Mouse (Mus musculus): Measurements from ENCODE around the gene Tgfbr1.

DNA sequence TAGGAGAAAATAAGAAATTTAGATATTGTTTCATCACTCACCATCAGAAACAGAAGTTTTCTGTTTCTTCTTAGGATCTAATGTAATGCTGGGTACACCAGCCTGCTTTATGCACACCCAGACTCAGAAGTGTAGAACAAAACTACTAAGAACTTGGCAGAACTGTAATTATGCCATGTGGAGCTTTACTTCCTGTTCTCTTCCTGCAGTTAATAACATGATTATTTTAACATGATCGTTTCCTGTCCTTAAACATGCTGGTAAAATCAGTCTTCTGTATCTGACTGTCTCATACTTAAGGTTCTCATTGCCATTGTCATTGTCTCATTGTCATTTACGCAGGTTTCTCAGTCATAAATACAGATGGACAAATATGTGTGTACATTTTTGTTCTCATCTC, 15.7 kb downstream of the Tgfbr1 start:
- TF ChIP-seq CTCF (IDR thresholded peaks at IDR 0.05; ENCODE audit: low read depth, low read length): no peak
- no peak for TF ChIP-seq TAL1 (conservative IDR thresholded peaks at IDR 0.05; ENCODE audit: low read depth, low read length)
- TF ChIP-seq GATA2 (IDR thresholded peaks at IDR 0.05; ENCODE audit: borderline replicate concordance, low read depth, low read length): no peak
- TF ChIP-seq GATA1 (IDR thresholded peaks at IDR 0.05; ENCODE audit: borderline replicate concordance, low read length): no peak
- TF ChIP-seq POLR2AphosphoS5 (IDR thresholded peaks at IDR 0.05; ENCODE audit: insufficient replicate concordance, low read depth, low read length): no peak
